Mouse (Mus musculus) neural tube, embryonic 12.5 days (tissue): Measurements from ENCODE around the gene Col6a5. TPM values are rescaled to one million over a fixed set of nuclear protein-coding genes. Genes with fewer than 3 reads are reported as not detected.
"Not testable (repeated sequence)": the region's sequence is repeated elsewhere in the genome, so short reads cannot be mapped to it uniquely, and the experiment has no call there.

Experiments used
- ATAC-seq: fragments of 200-750 bp; cut with Nextera tagmentation; 2 replicates; pipeline ENCODE4 v1.8.0; 2017; ENCODE audit warnings: low read depth, mild to moderate bottlenecking, moderate TSS enrichment, moderate library complexity; ENCODE audit not compliant: low FRiP score
- H3K27ac ChIP-seq: fragments of 300-500 bp; sonication (generic); 2 replicates; pipeline ENCODE4 v1.5.1; 2016
- H3K27me3 ChIP-seq: fragments of 300-500 bp; sonication (generic); replicated peaks from 2 replicates; pipeline ENCODE4 v1.6.1; 2016; ENCODE audit warnings: mild to moderate bottlenecking
- H3K36me3 ChIP-seq: fragments of 300-500 bp; sonication (generic); 2 replicates; pipeline ENCODE4 v1.6.1; 2016; ENCODE audit warnings: mild to moderate bottlenecking
- H3K4me1 ChIP-seq: fragments of 300-500 bp; sonication (generic); 2 replicates; pipeline ENCODE4 v1.6.1; 2016
- H3K4me2 ChIP-seq: fragments of 300-500 bp; sonication (generic); replicated peaks from 2 replicates; pipeline ENCODE4 v1.6.1; 2016; ENCODE audit warnings: mild to moderate bottlenecking
- H3K4me3 ChIP-seq: fragments of 300-500 bp; sonication (generic); 2 replicates; pipeline ENCODE4 v1.5.1; 2016
- H3K9ac ChIP-seq: fragments of 300-500 bp; sonication (generic); 2 replicates; pipeline ENCODE4 v1.6.1; 2016; ENCODE audit warnings: mild to moderate bottlenecking
- H3K9me3 ChIP-seq: fragments of 300-500 bp; sonication (generic); 2 replicates; pipeline ENCODE4 v1.6.1; 2016; ENCODE audit warnings: mild to moderate bottlenecking
- WGBS: fragments of 180-500 bp; shearing (Covaris S2); methylation state at CpG from one replicate; pipeline ENCODE4 v1.1.7; 2016; 5-methylcytosine and 5-hydroxymethylcytosine counted together
- polyA plus RNA-seq: library from polyadenylated mRNA; unstranded; fragments of >200 nt; fragmentation: Nextera tagmentation; extraction: Ambion mirVana; gene quantifications from 2 replicates; pipeline ENCODE4 v1.2.1, GENCODE M21; 2016

Gene Col6a5
- polyA plus RNA-seq, 1 experiment from 2014 or later, result 0.09 TPM

DNA sequence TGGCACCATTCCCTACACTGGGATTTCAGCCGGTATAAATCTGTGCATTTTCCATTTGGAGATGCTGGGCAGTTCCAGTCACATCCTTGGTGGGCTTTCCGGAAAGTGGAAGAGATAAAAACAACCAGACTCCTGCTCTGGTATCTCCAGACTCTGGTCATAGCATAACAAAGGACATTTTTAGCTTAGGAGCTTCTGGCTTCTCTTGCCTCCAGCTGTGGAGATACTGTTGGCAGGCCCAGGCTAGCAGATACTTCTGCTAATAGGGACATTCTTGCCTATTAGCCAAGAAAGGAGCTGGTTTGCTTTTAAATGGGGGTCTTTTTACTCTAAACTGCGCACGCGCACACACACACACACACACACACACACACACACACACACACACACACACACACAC, 113.2 kb downstream of the Col6a5 start:
- Histone ChIP-seq H3K36me3 (no peaks in the 10 kb centered on the region), H3K9me3 (no peaks in the 10 kb centered on the region), H3K4me3 (no peak overlapping the region), H3K9ac (no peak overlapping the region), H3K4me1 (no peaks in the 10 kb centered on the region), H3K27ac (no peak overlapping the region), H3K27me3 (no peaks in the 10 kb centered on the region), H3K4me2 (no peak overlapping the region)
- ATAC-seq, result no peak
- 94% methylated on average over 5 of the region's 5 CpGs for WGBS

DNA sequence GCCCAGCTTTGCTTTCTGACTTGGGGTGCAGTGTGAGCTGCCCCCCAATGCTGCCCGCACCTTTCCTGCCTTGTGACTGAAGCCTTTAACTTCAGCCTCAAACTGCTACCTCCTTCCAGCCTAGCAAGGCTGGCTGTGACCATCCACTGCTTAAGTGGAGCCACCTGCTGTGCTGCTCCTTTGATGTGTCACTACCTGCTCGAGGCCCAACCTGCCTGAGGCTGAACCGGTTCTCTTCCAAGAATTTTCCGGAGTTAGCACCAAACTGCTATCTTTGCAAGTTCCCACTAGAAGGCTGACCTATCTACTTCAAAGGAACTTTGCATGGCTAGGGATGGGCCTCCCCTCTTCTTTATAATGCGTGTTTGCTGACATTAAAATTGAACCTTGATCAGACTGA, 119.1 kb downstream of the Col6a5 start:
- ATAC-seq, H3K9ac ChIP-seq, H3K4me3 ChIP-seq, H3K4me2 ChIP-seq, H3K36me3 ChIP-seq, H3K27me3 ChIP-seq, H3K9me3 ChIP-seq, H3K4me1 ChIP-seq, H3K27ac ChIP-seq: not testable (repeated sequence)
- 53% methylated on average over 5 of the region's 5 CpGs for WGBS

DNA sequence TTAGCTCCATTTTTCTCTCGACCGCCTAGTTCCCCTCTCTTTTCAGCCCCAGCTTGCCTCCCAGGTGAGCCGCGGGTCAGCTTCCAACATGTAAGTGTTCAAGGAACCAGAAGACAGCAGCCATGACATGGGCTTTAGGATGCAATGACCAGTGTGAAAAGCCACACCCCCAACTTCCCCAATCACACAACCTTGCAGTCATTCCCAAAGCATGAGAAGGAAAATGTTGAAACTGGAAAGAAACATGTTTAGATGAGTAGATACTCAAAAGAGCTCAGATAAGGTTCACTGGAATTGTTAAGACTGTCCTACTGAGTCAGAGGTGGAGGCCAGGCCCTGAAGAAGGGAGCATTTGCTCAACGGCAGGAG, 121.3 kb downstream of the Col6a5 start:
- Histone ChIP-seq H3K9me3 (no peaks in the 10 kb centered on the region), H3K4me3 (no peak overlapping the region), H3K27me3 (no peaks in the 10 kb centered on the region), H3K36me3 (no peaks in the 10 kb centered on the region), H3K4me2 (no peak overlapping the region), H3K4me1 (no peaks in the 10 kb centered on the region), H3K9ac (no peak overlapping the region), H3K27ac (no peak overlapping the region)
- WGBS, result 89% methylated on average over 5 of the region's 5 CpGs
- no peak for ATAC-seq

DNA sequence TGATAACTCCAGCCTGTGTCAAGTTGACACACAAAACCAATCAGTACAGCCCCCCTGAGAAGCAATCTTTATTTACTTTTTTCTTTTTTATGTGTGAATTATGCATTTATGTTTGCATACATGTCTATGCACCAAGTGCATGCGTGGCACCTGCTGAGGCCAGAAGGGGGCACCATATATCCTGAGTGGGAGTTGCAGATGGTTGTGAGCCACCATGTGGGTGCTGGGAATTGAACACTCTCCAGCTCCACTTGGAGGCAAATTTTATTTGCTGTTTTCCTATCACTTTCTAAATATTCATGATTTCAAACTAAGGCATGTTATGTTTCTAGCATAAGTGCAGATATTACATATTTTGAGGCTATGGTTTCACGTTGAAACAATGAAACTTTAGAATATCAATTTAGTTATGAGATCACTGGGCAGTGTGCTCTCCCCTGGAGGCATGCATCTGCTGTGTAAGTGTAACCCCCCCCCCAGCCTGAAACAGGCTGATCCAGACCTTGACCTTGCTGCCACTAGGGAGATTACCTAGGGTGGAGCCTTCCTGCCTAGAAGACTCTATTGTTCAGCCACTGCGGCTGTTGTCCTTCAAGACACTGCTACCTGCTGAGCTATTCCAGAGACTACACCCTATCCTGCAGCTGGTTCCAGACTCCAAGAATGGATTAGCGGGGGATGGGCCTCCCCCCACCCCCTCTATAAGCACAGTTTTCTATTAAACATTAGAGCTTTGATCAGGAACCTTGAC, 121.9 kb downstream of the Col6a5 start:
- Histone ChIP-seq H3K27ac (no peak overlapping the region), H3K9ac (no peak overlapping the region), H3K4me1 (no peaks in the 10 kb centered on the region), H3K4me2 (no peak overlapping the region), H3K4me3 (no peak overlapping the region), H3K36me3 (no peaks in the 10 kb centered on the region), H3K27me3 (no peaks in the 10 kb centered on the region), H3K9me3 (no peaks in the 10 kb centered on the region)
- no peak for ATAC-seq
- 79% methylated on average over 4 of the region's 4 CpGs for WGBS

DNA sequence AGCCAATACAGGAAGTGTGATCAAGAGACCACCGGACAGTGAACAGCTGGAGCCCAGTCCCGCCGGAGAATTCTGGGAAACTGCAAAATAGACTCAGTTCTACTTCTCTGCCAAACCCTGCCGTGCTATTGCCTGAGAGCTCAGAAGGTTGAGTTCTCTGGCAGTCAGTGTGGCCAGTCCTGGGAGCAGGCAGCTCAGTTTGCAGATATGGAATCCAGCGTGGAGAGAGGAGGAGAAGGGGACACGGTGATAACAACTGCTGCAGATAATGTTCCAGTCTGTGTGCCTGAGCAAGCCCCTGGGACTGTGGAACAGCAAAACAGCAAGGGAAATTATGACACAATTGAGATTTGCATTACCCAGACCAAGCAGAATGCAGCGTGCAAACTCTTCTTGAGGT, 124.9 kb downstream of the Col6a5 start:
- Histone ChIP-seq H3K27me3 (no peaks in the 10 kb centered on the region), H3K27ac (no peak overlapping the region), H3K4me3 (no peak overlapping the region), H3K9ac (no peak overlapping the region), H3K4me1 (no peaks in the 10 kb centered on the region), H3K9me3 (no peaks in the 10 kb centered on the region), H3K36me3 (no peaks in the 10 kb centered on the region), H3K4me2 (no peak overlapping the region)
- WGBS, result 78% methylated on average over 7 of the region's 7 CpGs
- no peak for ATAC-seq

DNA sequence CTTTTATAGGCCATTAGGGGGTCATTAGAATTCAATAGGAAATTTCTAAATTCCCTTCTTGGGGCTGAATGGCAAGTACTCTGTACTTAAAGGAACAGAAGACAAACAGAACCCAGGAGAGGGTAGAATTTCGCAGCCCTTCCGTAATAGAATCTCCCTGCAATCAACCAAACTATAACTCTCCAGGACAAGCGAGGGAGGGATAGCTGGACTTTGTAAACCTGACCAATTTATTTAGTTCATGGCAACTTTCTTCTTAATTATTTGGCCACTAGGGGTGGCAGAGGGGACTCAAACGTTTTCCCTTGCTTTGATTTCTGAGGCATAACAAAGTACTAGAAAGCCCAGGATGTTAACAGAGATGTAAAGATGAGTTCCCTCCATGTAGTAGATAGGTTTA, 125.6 kb downstream of the Col6a5 start:
- no peak overlapping the region for H3K4me3 ChIP-seq
- no peak overlapping the region for H3K4me2 ChIP-seq
- no peak overlapping the region for H3K9ac ChIP-seq
- 28% methylated on average over 4 of the region's 4 CpGs for WGBS
- no peak for ATAC-seq
- H3K27ac ChIP-seq, result no peak overlapping the region
- H3K4me1 ChIP-seq, result no peaks in the 10 kb centered on the region
- no peaks in the 10 kb centered on the region for H3K36me3 ChIP-seq
- H3K9me3 ChIP-seq, result no peaks in the 10 kb centered on the region
- H3K27me3 ChIP-seq, result no peaks in the 10 kb centered on the region

DNA sequence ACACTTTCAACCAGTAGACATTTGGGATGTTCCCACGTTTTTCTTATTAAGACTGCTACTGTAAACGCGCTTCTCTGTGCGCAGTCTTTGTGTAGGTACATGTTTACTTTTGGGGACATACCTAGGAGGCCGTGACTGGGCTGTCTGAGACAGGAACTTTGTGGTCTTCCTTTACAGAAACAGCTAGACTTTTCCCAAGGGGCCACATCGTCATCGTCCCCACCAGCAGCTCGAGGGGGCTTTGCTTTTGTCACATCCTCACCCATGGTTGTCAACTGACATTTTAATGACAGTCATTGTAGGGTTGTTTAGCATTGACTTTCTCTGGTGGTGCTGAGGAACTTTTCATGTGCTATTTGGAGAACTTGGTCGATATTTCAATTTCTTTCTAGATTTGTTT, 129.2 kb downstream of the Col6a5 start:
- 84% methylated on average over 9 of the region's 9 CpGs for WGBS
- Histone ChIP-seq H3K4me3 (no peak overlapping the region), H3K27ac (no peak overlapping the region), H3K36me3 (no peaks in the 10 kb centered on the region), H3K27me3 (no peaks in the 10 kb centered on the region; the same call in 1 of the 2 replicates), H3K9ac (no peak overlapping the region), H3K4me1 (0 out of 2 replicates have a peak, but pooled peaks cover 7% of the 10 kb centered on the region), H3K4me2 (no peak overlapping the region), H3K9me3 (no peaks in the 10 kb centered on the region)
- ATAC-seq, result no peak

DNA sequence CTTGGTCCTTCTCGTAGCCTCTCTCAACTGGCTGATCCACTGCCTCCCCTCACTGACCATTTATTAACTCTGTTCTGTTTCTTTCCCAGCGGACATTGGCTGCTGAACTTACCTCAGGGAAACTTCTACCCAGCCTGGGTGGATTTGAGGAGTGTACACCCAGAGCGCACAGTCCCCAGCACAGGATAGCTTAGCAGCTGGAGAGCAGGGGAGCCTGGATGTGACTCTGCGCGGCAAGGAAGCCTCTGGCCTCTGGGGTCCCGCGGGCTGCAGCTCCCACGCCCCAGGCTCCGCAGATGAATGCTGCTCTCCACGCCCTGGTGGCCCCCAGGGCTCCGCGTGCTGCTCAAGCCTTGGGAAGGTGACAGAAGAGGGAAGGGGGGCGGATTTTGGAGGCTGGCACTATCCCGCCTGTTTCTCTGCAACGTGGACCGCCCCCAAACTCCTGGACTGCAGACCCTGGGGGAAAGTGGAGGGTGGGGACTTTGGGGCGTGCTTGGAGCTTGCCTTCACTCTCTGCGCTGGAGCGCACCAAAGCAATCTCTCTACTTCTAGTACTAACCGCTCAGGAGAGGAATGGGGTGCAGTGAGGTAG, 132.6 kb downstream of the Col6a5 start, which contains the start of gene Col6a6:
Col6a6 (minus strand) TSS at position 370 of the 595 bp plus-strand sequence.
- H3K4me3 ChIP-seq, result no peak within 1 kb of the TSS
- no peak within 1 kb of the TSS for H3K27ac ChIP-seq
- ATAC-seq, result no peak
- 20% methylated on average over 20 of the region's 20 CpGs for WGBS
- H3K4me2 ChIP-seq, result peak within 1 kb of the TSS; percentile 36
- no peaks in the 10 kb centered on the region for H3K9me3 ChIP-seq
- no peaks in the 10 kb centered on the region for H3K36me3 ChIP-seq
- H3K27me3 ChIP-seq, result no peaks in the 10 kb centered on the region; the same call in 1 of the 2 replicates
- no peak within 1 kb of the TSS for H3K9ac ChIP-seq
- H3K4me1 ChIP-seq, result 0 out of 2 replicates have a peak, but pooled peaks cover 7% of the 10 kb centered on the region

DNA sequence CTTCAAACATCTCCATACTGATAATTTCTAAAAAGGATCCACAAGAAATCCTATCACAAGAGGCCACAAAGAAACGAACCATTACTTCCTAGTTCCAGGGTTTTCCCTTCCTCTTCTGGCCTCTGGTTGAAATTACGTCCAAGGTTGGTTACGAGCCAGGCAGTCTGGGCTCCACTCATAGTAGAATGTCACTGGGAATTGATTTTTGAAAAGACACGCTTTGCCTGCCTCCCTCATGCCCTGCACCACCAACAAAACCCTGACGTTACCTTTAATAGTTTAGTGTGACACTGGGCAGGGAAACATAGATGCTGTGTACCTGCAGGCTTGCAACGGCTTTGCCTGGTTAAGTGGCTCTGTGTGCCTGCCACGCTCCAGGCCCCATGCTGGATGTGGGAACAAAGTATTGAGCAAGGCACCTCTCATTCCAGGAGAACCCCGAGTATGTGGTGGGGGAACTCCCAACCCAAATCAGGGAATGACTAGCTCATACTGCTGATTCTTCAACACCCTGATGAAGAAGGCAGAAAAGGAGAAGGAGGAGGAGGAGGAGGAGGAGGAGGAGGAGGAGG, 133.3 kb downstream of the Col6a5 start:
- Histone ChIP-seq H3K27me3 (no peaks in the 10 kb centered on the region; the same call in 1 of the 2 replicates), H3K4me1 (0 out of 2 replicates have a peak, but pooled peaks cover 7% of the 10 kb centered on the region), H3K4me3 (no peak overlapping the region), H3K27ac (no peak overlapping the region), H3K4me2 (no peak overlapping the region), H3K36me3 (no peaks in the 10 kb centered on the region), H3K9ac (no peak overlapping the region), H3K9me3 (no peaks in the 10 kb centered on the region)
- WGBS, result 79% methylated on average over 8 of the region's 8 CpGs
- no peak for ATAC-seq

DNA sequence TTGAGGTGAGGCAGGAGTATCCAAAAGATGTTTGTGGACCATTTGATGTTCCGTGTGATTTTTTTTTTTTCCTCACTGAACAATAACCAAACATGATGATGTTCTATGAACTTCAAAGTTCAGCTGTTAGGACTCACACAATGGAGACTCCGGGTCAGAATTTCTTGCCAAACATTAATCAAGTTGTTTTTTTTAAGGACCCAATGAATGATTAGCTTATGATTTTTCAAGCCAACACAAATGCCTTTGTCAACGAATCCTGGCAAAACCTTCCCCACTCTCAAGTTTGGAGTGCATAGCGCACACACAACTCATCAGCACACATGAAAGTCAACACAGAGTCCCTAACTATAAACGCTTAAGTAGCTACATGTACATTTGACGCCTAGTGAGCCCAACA, 139.7 kb downstream of the Col6a5 start:
- Histone ChIP-seq H3K27ac (no peak overlapping the region), H3K4me3 (no peak overlapping the region), H3K27me3 (no peaks in the 10 kb centered on the region), H3K36me3 (no peaks in the 10 kb centered on the region), H3K9ac (no peak overlapping the region), H3K9me3 (no peaks in the 10 kb centered on the region), H3K4me2 (no peak overlapping the region), H3K4me1 (no peaks in the 10 kb centered on the region)
- 92% methylated on average over 6 of the region's 6 CpGs for WGBS
- no peak for ATAC-seq

DNA sequence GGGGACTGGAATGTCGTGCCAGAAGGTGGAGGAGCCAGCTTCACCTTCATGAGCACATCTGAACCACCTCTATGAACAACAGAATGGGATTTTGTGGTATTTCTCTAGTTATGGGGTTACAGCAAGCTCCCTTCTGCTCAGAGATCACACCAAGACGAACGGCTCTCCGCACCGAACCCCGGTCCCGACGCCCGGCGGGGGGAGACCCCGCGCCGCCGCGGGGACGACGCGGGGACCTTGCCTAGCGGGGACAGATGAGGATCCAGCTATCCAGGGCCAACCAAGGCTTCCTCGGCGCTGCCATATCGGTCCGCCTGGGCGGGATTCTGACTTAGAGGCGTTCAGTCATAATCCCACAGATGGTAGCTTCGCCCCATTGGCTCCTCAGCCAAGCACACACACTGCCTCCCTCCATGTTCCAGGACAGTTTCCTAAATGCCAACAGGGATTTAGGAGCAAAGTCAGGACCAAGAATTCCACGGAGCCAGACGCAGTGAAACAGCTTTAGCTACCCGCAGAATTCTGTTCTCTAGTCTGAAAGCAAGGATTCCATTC, 141.2 kb downstream of the Col6a5 start:
- no peak for ATAC-seq
- Histone ChIP-seq H3K27ac (no peak overlapping the region), H3K9ac (no peak overlapping the region), H3K36me3 (no peaks in the 10 kb centered on the region), H3K9me3 (no peaks in the 10 kb centered on the region), H3K4me2 (no peak overlapping the region), H3K4me1 (no peaks in the 10 kb centered on the region), H3K4me3 (no peak overlapping the region), H3K27me3 (no peaks in the 10 kb centered on the region)
- 79% methylated on average over 29 of the region's 29 CpGs for WGBS

DNA sequence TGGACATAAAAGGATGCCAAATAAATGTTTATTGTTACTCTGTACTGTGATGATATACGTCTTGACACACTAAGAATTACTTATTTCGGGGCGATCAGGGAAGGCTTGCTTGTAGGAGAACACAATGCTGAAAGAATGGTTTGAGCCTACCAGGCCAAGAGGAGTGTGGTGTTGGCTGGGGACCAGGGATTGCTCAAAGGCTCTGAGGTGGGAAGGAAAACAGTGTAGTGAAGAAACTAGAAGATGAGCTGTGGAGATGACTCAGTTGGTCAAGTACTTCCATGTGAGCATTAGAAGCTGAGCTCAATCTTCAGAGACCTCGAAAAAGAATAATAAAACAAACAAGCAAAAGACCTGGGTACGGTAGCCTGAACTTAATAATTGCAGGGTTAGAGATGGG, 146.0 kb downstream of the Col6a5 start:
- Histone ChIP-seq H3K9ac (no peak overlapping the region), H3K4me1 (no peaks in the 10 kb centered on the region), H3K27ac (no peak overlapping the region), H3K4me2 (no peak overlapping the region), H3K27me3 (no peaks in the 10 kb centered on the region), H3K9me3 (no peaks in the 10 kb centered on the region), H3K36me3 (no peaks in the 10 kb centered on the region), H3K4me3 (no peak overlapping the region)
- no peak for ATAC-seq
- WGBS, result 92% methylated on average over 5 of the region's 5 CpGs
